In the genomic region with DNA sequence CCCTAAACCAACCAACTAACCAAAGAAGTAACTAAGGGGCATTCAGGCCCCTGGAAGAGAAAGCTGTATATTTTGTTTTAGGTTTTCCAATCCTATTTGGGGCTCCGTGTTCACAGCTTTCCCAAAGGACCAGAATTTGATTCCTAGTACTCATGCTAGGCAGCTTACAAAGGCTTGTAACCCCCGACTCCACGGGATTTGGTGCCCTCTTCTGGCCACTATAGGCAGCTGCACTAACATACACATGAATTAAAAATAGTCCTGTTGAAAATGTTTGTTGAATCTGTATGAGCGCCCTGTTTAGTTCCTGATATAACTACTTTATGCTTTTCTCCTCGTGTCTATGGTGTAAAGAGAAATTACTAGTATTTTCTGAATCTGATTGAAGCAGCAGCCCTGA, we compare ENCODE assay signal across 9 mouse cellular contexts. TPM values are rescaled to one million over a fixed set of nuclear protein-coding genes. Genes with fewer than 3 reads are reported as not detected.
DNase-seq lines count a peak whose midpoint lies in the region; ATAC-seq and TF ChIP-seq lines count a peak whose summit lies in the region.
"Had no signal": no experiment of that assay in that cellular context is flagged by ENCODE, and none has a peak within 500 bp of the region (broad histone marks: within the 10 kb centered on the region; RNA-seq: fewer than 3 reads in every experiment).

No protein-coding gene starts in this region.

- H3K27ac ChIP-seq in liver, embryonic 14.5 days: no peak overlapping the region

- H3K9me3 ChIP-seq in liver, embryonic 14.5 days (ENCODE audit: control insufficient read depth, low read length): no peaks in the 10 kb centered on the region

- TF ChIP-seq CTCF in liver, embryonic 14.5 days (IDR thresholded peaks at IDR 0.05; ENCODE audit: low read depth): peak; percentile 79

- H3K4me2 ChIP-seq in liver, embryonic 14.5 days (ENCODE audit: low read depth): no peak overlapping the region

- 1% methylated on average over 5 of the region's 5 CpGs for WGBS in liver, embryonic 14.5 days (ENCODE audit: insufficient replicate concordance)

- H3K4me1 ChIP-seq in liver, embryonic 14.5 days (replicated peaks; ENCODE audit: control insufficient read depth in 2 of 2, insufficient read depth in 2 of 2, low read length in 1 of 2): no peaks in the 10 kb centered on the region

- no peaks in the 10 kb centered on the region for H3K36me3 ChIP-seq in liver, embryonic 14.5 days (replicated peaks; ENCODE audit: control insufficient read depth, insufficient read depth, low read depth)

- no peak overlapping the region for H3K9ac ChIP-seq in liver, embryonic 14.5 days (replicated peaks)

- no peaks in the 10 kb centered on the region for H3K27me3 ChIP-seq in liver, embryonic 14.5 days (ENCODE audit: control insufficient read depth, insufficient read depth, low read length)

- ATAC-seq in CD4-positive, CD25-positive, alpha-beta regulatory T cell, adult 4 months: no peak
- ATAC-seq in liver, embryonic 14.5 days (ENCODE audit: insufficient read depth): no peak

- TF ChIP-seq EP300 in liver, embryonic 14.5 days (IDR thresholded peaks at IDR 0.05; ENCODE audit: low read depth): no peak

- peak; percentile 82 for DNase-seq in CD4-positive, CD25-positive, alpha-beta regulatory T cell, adult 2 months (ENCODE audit: low read depth, low spot score)
- peak; percentile 16 to 33 for DNase-seq in layer of hippocampus, postnatal 10 days (ENCODE audit: low spot score in 2 of 2)
- no peak for DNase-seq in layer of hippocampus, adult 9-11 months
- peak; percentile 67 for DNase-seq in ZHBTc4 (ENCODE audit: low read depth, low spot score)
- DNase-seq in embryo, embryonic 11.5 days (ENCODE audit: low read depth, low spot score): peak; percentile 39
- DNase-seq in liver, embryonic 14.5 days (ENCODE audit: low read depth in 3 of 3, low spot score in 3 of 3): peak; percentile 26 to 28 (median 26)
- peak; percentile 16 for DNase-seq in right cerebral cortex, postnatal 4 days

- no peak overlapping the region for H3K4me3 ChIP-seq in liver, embryonic 14.5 days (ENCODE audit: insufficient read depth in 1 of 2, low read depth in 2 of 2, low read length in 2 of 2)

RNA-seq across cellular contexts. Expression of gene Glod5, which starts 1.1 kb away (rescaled TPM):
- polyA plus RNA-seq in CD4-positive, CD25-positive, alpha-beta regulatory T cell, adult 4 months (2017; shearing (Covaris generic)): not detected
- total RNA-seq in layer of hippocampus, postnatal 10 days (2021): 1 to 10 TPM in 1 of 2 experiments, under 1 TPM in 1; 0.78 to 1.2 TPM
- polyA plus RNA-seq in liver, embryonic 14.5 days (2012; rRNA removed): not detected in 2 replicates
- polyA plus RNA-seq in liver, embryonic 14.5 days (2014; fragmentation: Nextera tagmentation; extraction: Ambion mirVana): not detected in 2 replicates
- polyA plus RNA-seq: intestine, embryonic 14.5 days had no signal

RNA-seq across cellular contexts. Expression of gene Gata1, which starts 39.3 kb away (rescaled TPM):
- polyA plus RNA-seq in CD4-positive, CD25-positive, alpha-beta regulatory T cell, adult 4 months (2017; shearing (Covaris generic)): 10 to 100 TPM; 43.6 to 47.9 TPM
- total RNA-seq in layer of hippocampus, postnatal 10 days (2021): not detected
- polyA plus RNA-seq in liver, embryonic 14.5 days (2012; rRNA removed): 112 and 113 TPM in 2 replicates
- polyA plus RNA-seq in liver, embryonic 14.5 days (2014; fragmentation: Nextera tagmentation; extraction: Ambion mirVana): 105 and 126 TPM in 2 replicates

RNA-seq across cellular contexts. Expression of gene Suv39h1, which starts 57.4 kb away (rescaled TPM):
- 10 to 100 TPM; 16.0 to 31.0 TPM for polyA plus RNA-seq in CD4-positive, CD25-positive, alpha-beta regulatory T cell, adult 4 months (2017; shearing (Covaris generic))
- total RNA-seq in layer of hippocampus, postnatal 10 days (2021): 10 to 100 TPM; 30.4 to 30.7 TPM
- polyA plus RNA-seq in liver, embryonic 14.5 days (2012; rRNA removed): 24.6 and 31.3 TPM in 2 replicates
- polyA plus RNA-seq in liver, embryonic 14.5 days (2014; fragmentation: Nextera tagmentation; extraction: Ambion mirVana): 28.4 and 34.8 TPM in 2 replicates
